Mouse (Mus musculus) heart, postnatal 0 days (tissue): ENCODE results near the gene Spg20.

ENCODE experiments used
- CTCF ChIP-seq: IDR thresholded peaks from 2 replicates; pipeline ENCODE4 v1.5.1; 2016; ENCODE audit warnings: antibody characterized with exemption, control low read depth, low read depth
- EP300 ChIP-seq: IDR thresholded peaks from 2 replicates; pipeline ENCODE4 v1.6.1; 2016; ENCODE audit warnings: antibody characterized with exemption, low read depth

DNA sequence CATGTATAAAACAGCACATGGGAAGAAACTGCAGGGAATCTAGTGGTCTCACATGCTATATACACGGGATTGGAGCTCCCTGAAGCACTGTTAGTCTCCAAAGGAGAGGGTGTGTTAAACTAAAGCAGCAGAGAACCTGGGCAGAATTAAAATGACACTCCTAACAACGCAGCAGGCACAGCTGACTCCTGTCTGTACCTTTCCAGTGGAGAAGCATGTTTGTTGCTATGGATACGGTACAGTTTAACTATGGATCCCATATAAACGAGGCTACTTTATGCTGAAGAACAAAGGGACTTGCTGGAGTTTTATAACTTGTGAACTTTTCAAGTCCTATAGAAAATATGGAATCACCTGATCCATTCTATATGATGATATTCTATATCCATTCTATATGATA lies 51.6 kb downstream of the Spg20 start:
- TF ChIP-seq EP300 (no peak), CTCF (no peak)
